Mouse (Mus musculus) kidney, postnatal 4 days (tissue): ENCODE results near the gene Lhfpl2.

Experiments
- DNase-seq, 2 experiments: peaks; one replicate each; pipeline ENCODE4 v3.0.0; 2021; ENCODE audit warnings: mixed read lengths in 2 of 2

Gene Lhfpl2

DNA sequence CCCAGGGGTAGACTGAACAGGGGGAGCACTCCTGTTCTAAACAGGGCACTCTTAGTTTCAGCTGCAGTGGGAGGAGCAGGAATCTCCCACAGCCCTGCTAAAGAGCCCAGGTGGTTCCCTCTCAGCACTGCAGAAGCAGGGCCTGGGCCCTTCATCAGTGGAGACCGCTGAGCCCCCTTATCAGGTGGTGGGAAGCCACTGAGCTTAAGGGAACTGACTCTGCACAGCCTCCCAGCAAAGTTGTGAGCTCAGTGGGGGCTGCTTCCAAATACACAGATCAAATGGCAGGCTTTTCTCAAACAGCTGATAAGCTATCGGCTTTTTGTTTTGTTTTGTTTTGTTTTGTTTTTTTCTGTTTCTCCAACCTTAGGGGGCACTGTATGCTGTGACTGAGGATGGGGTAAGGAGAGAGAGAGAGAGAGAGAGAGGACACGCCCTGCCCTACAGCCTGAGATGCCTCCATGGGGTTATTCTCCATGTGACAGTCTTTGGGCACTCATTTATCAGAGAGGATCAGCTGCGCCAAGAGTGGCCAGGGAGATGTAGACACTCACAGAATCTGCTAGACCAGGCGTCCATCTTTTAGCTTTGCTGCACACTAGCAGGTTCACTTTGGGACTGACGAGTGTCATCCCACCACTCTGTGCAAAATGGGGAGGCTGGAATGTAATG lies 117.9 kb downstream of the Lhfpl2 start:
- DNase-seq: no peak

DNA sequence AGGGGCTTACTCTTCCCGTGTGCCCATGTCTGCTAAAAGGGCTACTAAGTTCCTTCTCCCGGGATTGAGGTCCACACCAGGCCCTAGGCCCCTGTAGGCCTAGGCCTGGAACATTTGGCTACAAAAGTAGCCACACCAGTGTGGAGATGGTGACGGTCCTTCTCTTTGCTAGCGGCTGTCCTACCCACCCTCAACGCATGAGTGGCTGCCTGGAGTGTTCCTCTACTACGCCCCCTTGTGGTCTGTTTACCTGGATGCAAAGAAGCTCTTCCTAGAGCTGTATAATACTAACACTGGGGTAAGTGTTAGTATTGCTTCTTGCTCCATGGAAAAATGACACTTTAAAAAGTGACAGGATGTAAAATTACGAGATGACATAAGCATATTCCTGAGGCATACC lies 119.6 kb downstream of the Lhfpl2 start:
- DNase-seq: peak; percentile 53 to 71

DNA sequence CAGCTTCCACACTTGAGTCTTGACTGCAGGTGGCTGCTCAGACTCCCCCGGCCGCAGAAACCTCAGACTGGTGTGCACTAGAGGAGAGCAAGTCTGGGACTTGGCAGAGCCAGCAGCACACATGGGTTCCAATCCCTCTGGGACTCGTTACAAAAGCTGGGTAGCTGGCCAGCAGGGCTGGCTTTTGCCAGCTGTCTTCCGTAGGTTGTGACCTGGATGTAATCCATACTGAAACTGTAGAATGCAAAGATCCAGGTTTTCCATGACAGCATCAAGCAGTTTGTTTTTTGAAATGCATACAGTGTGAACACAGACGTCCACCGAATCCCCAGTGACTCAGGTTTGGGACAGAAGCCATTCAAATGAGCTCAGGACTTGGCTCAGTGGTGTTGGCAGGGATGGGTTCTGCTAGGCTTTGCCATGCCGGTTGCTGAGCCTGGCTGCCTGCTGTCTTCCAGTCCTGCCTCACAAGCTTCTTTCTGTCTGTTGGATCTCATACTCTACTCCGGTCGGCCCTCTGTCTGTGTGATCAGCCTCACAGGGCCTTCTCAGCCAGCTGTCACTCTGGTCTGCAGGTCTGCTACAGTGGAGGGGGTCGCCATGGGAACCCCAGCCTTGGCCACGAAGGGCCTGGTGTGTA lies 120.9 kb downstream of the Lhfpl2 start:
- peak in 1 of 2 experiments; percentile 35 for DNase-seq

DNA sequence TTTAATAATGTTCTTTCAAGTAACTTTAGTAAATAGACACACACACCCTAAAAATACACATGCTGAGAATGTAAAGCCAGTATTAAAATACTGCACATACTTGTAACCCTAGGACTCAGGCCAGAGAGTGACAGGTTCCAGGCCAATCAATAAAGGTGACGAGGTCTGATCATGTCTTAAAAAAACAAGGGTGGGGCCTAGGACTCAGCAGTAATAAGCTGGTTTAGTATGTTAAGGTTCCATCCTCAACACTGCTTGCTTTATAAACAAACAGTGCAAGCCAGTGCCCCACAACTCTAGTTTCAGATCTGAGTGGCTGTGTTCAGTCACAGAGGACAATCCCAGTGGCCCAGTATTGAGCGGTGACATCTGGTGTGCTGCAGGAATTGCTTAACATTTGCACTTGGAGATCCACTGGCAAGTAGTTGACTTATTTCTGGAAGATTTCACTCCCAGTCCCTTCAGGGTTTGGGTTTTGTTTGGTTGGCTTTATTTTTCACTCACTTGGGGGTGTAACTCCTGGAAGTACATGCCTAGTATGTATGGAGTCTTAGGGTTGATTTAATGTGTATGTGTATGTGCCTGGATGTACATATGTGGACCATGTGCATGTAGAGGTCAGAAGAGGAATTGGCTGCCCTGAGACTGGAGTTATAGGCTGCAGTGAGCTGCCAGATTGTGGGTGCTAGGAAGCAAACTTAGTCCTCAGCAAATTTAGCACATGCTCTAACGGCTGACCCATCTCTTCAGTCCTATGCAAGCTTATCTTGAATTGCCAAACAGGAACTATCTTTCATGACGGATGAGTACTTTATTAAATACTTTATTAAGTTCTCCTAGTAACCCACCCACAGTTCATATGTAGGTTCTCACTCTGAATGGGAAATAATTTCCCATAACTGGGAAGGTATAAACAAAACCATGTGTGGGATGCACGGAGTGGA lies 123.2 kb downstream of the Lhfpl2 start:
- no peak for DNase-seq

DNA sequence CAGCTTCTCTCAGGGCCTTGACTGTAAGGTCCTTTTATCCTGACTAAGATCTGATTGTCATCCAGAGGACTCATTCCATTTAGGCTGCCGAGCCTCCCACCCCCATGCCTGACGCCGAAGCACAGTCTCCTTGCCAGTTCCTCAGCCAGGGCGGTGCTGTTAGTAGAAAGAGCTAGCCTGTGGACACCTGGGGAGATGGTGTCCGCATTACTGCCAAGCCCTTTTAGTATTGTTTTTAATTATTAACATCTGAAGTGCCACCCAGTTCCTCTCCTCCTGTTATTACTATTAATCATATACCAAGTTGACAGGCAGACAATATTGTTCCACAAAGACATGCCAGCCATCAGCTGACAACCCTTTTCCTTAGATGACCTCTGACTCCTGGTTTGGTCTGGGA lies 124.4 kb downstream of the Lhfpl2 start:
- DNase-seq: no peak

DNA sequence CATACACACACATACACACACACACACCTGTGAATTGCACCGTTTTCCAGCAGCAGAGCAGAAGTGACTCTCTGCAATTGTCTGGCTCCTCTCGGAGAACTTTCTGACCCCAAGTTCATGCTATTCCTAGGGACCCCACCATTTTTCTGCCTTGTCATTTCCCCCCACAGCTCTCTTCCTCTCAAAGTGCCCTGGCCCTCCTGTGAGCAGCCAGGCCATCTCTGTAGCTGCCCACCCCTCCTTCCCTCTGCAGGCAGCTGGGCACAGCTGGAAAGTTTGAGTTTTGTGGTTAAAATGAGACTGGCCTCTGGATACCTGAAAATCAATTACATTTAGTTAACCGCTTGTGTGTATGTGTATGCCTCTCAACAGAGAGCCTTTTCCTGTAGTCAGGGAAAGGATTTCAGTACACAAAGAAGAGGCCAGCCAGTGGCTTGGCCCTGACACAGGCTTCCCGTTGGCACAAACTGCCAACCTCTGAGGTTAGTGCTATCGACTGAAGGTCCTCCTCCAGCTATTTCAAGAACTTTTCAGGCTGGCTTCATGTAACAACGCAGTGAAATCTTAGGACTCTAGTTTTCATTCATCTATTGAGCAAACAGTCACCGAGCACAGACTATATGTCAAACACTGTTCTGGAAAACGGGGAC lies 125.9 kb downstream of the Lhfpl2 start:
- DNase-seq: no peak

DNA sequence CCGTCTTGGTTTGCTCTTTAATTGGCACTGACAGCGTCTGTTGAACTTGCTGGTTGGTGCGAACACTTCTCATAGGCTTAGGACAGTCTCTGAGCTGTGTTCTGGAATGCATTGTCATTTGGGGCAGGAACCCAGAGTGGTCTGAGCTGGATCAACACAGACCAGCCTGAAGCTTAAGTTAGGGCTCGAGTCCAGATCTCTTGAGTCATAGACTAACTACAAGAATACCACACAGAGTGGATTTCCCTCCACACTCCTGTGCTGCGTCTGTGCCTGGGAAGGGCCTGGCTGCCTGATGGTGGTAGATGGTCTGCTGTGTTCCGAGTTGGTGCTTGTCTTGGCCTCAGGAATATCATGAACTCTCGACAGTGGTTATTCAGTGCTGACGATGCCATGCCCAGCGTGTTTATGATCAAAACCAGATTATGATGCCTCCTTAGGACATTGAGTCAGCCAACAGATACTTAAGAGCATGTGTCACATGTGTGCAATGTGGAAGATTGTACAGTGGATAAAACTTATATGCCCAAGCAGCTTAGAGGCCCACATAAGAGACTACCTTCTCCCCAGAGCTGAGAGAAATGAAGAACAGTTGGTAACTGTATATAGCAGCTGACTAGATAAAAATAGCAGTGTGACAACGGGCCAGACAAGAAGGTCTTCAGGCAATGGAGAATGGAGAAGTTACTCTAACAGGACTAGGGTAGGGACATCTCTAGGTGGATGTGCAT lies 127.3 kb downstream of the Lhfpl2 start:
- no peak for DNase-seq

DNA sequence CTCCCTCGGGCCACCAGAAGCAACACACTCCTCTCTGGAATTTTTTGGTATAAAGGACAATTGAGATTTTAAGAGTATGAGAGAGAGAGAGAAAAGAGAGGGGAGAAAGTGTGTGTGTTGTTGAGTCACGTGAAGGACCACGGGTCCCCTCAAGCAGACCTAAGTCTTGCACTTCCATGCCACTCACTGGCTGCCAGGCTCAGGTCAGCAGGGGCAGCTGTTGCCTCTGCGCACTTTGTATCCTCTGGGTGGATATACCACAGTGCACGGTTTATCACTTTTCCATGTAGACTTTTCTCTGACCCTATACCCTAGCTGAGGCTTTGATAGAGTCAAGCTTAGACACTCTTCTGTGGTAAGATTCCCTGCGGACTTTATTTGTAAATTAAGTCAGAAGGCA lies 128.0 kb downstream of the Lhfpl2 start:
- DNase-seq: no peak

DNA sequence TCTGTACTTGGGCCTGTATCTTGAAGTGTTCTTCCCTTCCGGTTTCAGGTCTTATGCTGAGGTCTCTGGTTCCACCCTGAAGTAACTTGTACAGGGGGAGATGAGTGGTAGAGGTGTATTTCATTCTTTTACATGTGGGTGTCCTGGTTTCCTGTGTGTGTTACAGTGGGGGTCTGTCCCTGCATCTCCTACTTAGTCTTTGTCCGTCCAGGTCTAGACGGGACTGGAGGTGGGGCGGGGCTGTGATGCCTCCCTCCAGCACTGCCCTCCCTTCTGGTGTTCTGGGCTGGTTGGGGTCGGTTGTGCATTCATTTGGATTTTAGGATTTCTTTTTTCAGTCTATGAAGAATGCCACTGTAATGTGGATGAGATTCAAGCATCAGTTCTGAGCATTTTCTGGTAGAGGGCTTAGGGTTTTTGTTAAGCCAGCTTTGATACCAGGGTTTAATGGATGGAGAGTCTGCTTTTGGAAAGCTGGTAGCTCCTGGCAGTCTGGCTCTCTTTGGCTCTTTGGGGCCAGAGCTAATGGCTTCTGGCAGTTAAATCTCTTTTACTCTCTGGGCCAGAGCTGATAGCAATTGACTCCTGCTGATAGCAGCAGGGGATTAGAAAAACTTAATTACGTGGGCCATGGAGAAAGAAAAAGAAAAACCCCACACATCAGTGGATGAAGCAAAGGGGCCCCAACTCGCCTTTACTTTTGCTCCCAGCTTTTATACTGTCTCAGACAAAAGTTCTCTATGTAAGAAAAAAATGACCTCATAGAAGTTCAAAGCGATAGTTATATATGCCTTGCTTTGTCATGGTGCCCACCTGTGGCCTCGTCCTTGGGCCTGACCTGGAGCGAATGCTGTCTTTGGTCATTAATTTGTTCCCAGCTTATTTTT lies 130.8 kb downstream of the Lhfpl2 start:
- DNase-seq: no peak

DNA sequence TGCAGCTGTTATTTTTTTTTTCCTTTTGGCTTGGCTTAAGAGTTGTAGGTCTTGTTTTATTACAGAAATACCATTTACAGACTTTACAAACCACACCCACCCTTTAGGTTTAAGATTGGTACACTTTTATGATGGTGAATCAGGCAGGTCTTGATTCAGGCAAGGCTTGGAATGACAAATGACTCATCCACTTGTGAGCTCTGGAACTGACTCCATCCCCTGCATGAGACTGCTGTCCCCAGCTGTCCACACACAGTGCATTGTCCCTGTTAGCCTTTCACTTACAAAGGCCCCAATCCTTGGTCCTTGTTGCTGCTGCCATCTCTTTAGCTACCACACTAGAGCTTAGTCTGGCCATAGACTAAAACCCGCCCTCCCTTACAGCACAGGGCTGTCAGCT lies 132.8 kb downstream of the Lhfpl2 start:
- DNase-seq: no peak

DNA sequence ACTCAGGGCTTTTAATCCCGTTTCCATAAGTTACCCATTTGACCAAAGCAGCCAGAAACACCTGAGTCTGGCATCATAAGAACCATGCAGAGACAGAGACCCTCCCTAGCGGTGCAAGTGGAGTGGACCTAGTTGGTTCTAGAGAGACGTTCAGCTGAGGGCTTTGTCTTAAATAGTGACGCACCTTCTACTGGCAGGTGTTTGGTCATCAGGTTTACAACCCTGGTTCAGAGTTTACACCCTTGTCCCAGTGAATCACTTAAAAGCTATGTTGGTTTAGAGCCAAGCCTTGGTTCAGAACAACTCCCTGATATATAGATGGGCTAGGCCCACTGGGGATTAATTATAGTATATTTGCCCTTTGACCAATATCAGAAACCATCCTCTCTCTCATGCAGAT lies 135.6 kb downstream of the Lhfpl2 start:
- DNase-seq: no peak

DNA sequence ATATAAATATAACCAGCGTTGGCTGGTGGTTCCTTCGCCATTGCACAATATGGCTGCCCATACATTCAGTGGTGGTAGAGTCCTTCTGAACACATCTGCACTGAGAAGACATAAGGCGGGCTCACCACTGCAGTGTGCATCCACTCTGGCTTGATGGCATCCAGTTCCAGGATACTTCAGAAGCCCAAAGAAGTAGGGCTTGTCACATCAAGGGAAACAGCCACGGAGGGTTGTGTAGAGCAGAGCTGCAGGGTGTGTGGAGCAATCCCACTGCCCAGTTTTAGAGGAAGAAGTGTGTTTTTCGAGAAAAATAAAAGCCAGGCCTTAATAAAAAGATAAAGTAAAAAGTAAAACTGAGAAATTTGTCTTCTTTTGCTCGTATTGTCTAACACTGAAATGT lies 141.0 kb downstream of the Lhfpl2 start:
- DNase-seq: no peak

DNA sequence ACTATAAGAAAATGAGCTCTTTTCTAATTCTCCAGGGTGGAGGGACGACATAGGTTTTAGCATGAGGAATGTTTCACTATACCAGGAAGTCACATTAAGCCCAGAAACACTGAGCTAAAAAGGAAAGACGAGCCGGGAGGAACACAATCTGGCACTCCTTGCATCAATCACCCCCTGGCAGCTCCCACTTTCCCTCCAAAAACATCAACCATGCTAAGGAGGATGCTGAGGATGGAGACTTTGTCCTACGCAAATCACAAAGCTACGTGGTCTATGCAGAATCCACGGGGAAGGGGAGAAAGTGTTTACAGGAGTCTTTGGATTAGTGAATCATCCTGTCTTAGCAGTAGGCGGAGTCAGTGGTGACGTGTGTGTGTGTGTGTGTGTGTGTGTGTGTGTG lies 142.2 kb downstream of the Lhfpl2 start:
- no peak for DNase-seq

DNA sequence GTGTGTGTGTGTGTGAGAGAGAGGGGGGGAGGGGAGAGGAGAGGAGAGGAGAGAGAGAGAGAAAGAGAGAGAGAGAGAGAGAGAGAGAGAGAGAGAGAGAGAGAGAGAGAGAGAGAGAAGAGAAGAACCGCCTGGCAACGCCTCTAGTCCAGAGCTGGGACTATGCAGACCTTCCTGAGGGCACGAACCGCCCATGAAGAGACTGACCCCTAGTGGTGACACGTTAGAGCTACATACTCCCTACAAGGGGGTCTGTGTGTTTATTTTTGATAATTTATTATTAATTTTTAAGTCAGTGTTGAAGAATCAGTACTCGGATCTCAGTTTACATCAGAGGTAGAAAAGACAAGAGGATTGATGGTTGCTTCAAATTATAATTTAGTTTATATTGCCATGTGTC lies 147.6 kb downstream of the Lhfpl2 start:
- DNase-seq: peak; percentile 62 to 68

DNA sequence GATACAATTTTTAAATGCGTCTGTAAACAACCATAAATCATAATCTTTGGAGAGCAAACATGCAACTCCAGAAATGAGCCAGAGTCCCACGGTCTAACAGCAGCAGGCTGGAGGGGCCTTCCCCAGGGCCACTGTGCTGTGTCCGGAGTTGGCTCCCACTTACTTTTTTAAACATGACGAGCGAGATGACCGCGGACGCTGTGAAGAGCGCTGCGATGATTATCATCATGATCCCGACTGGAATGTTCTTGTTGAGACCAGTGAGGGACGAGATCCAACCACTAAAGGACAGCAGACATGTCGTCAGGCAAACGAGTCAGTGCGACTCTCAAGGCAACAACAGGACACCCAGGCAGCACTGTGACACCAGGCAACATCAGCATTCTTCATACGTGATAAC lies 150.4 kb downstream of the Lhfpl2 start:
- DNase-seq: peak in 1 of 2 experiments; percentile 1

DNA sequence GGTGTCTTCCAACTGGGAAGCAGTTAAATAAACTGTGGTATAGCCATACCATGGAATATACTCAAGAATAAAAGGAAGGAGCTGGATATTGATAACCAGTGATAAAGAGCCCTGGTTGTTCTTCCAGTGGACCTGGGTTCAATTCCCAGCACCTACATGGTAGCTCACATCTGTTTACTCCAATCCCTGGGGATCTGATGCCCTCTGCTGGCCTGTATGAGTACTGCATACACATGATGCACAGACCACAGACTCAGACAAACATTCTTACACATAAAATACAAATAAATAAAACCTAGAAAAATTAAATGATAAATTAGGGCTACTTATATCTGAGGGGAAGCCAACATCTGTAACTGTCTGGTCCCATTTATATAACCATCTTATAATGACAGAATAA lies 151.3 kb downstream of the Lhfpl2 start:
- DNase-seq: no peak

DNA sequence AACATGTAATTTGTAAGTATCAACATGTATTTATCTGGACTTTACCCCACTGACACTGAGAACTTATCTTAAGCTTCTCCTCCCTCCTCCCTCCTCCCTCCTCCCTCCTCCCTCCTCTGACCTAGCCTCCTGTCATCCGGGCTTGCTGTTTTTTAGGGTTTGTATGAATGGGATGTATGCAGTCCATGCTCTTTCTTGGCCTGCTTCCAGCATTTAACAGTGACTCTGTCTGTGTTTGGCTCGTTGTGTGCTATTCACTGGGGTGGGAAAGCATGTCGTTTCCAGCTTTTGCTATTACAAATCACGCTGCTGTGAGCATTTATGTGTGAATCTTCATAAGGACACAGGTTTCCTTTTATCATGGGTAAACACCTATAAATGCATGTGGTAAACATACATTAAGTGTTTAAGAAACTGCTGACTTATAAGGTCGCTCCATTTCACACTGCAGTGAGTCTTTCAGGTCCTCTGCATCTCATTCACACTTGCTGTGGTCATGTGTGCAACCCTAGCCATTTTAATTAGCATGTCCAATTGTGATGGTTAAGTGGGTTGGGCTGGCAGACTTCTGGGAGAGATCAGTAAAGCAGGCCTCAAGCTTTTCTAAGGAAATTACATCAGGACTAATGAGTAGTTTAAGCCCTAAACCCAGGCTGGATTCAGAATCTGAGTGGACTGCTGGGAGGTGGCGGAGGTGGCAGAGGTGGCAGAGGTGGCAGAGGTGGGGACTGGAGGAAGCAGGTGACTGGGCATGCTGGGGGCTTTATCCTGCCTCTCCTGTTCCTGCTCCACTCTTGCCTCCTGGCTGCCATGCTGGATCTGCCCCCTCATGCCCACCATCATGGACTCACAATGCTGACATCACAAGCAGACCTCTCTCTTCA lies 153.9 kb downstream of the Lhfpl2 start:
- no peak for DNase-seq

DNA sequence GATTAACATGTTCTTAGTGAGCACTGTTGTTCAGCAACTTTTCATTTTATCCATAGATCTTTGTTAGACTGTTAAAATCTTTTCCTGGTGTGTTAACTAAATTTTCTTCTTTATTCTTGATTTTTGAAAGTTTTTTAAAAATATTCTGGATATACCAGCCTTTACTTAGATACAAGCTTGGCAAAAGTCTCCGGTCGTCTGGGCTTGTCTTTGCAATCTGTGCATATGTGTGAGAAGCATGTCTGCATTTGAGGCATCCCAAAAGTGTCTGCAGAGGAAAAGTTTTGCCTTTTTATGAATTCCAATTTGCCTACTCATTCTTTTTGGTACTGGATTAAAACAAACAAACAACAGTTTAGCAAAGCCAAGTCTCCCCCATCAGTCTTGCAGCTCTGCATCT lies 154.6 kb downstream of the Lhfpl2 start:
- no peak for DNase-seq

DNA sequence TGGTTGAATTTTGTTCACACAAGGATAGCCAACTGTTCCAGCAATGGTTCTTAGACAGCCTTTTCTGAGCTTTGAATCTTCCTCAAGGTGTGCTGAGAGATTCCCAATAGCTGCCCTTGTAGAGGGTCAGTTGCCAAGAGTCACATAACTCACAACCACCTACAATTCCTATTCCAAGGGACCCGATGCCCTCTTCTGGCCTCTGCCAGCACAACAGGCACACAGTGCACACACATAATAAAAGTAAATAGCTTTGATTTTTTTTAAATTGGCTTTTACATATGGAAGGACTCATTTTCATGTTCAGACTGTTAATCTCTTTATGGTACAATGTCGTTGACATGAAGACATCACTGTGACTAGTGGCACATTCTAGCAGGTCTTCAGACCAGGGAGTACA lies 155.1 kb downstream of the Lhfpl2 start:
- peak; percentile 42 to 51 for DNase-seq

DNA sequence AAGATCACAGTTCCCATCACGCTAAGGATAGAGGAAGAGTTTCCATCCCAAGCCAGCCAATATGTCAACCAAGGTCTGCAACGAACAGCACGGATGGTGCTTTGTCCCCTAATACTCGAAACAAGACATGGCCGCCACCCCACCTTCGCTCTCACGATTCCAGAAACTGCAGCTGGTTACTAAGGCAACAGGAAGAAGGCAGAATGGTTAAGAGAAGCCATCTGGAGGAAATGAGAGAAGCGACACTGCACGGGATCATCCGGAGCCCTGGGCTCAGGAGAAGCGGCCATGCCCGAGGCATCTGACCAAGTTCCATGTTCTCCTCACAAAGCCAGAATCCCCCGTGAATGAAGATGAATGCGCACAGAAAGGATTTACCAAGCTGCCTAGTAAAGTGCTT lies 166.0 kb downstream of the Lhfpl2 start:
- no peak for DNase-seq
